Mouse (Mus musculus) hindbrain, postnatal 0 days (tissue): Measurements from ENCODE around the gene Fam189b. TPM values are rescaled to one million over a fixed set of nuclear protein-coding genes. Genes with fewer than 3 reads are reported as not detected.

Source experiments
- ATAC-seq: fragments of 200-750 bp; cut with Nextera tagmentation; 2 replicates; pipeline ENCODE4 v1.8.0; 2017; ENCODE audit warnings: mild to moderate bottlenecking, moderate TSS enrichment, moderate library complexity
- DNase-seq: peaks from one replicate; pipeline ENCODE4 v3.0.0-alpha.2; 2015; ENCODE audit warnings: low spot score
- H3K27ac ChIP-seq: fragments of 300-500 bp; sonication (generic); 2 replicates; pipeline ENCODE4 v1.5.1; 2014; ENCODE audit warnings: mild to moderate bottlenecking
- H3K27me3 ChIP-seq: fragments of 300-500 bp; sonication (generic); 2 replicates; pipeline ENCODE4 v1.6.1; 2014; ENCODE audit warnings: low read length, mixed read lengths; ENCODE audit not compliant: insufficient read depth
- H3K36me3 ChIP-seq: fragments of 300-500 bp; sonication (generic); 2 replicates; pipeline ENCODE4 v1.6.1; 2014; ENCODE audit warnings: low read length, mixed read lengths; ENCODE audit not compliant: insufficient read depth
- H3K4me1 ChIP-seq: fragments of 300-500 bp; sonication (generic); 2 replicates; pipeline ENCODE4 v1.6.1; 2014; ENCODE audit warnings: antibody characterized with exemption, low read length, mixed read lengths; ENCODE audit not compliant: insufficient read depth
- H3K4me2 ChIP-seq: fragments of 300-500 bp; sonication (generic); 2 replicates; pipeline ENCODE4 v1.6.1; 2014; ENCODE audit warnings: low read depth, mild to moderate bottlenecking, low read length, moderate library complexity, mixed read lengths
- H3K4me3 ChIP-seq: fragments of 300-500 bp; sonication (generic); 2 replicates; pipeline ENCODE4 v1.5.1; 2014; ENCODE audit warnings: low read length
- H3K9ac ChIP-seq: fragments of 300-500 bp; sonication (generic); replicated peaks from 2 replicates; pipeline ENCODE4 v1.6.1; 2014; ENCODE audit warnings: mild to moderate bottlenecking, low read length, moderate library complexity, mixed read lengths
- H3K9me3 ChIP-seq: fragments of 300-500 bp; sonication (generic); 2 replicates; pipeline ENCODE4 v1.6.1; 2016; ENCODE audit warnings: low read length, mixed read lengths
- CTCF ChIP-seq: IDR thresholded peaks from 2 replicates; pipeline ENCODE4 v1.5.1; 2016; ENCODE audit warnings: antibody characterized with exemption, control low read depth, low read depth
- WGBS: fragments of 180-500 bp; shearing (Covaris S2); extraction: QIAGEN DNeasy Blood & Tissue Kit; methylation state at CpG from one replicate; pipeline ENCODE4 v1.1.7; 2014; 5-methylcytosine and 5-hydroxymethylcytosine counted together
- polyA plus RNA-seq: library from polyadenylated mRNA; unstranded; fragments of >200 nt; fragmentation: Nextera tagmentation; extraction: Ambion mirVana; gene quantifications from 2 replicates; pipeline ENCODE4 v1.2.1, GENCODE M21; 2015
- total RNA-seq: library from RNA; depleted of rRNA; stranded (reverse); fragments of >200 nt; gene quantifications from 2 replicates; pipeline ENCODE4 v1.2.3, GENCODE M21; 2014

Gene Fam189b
- total and polyA plus RNA-seq, 2 experiments from 2014 or later = 15.2 to 29.2 TPM

DNA sequence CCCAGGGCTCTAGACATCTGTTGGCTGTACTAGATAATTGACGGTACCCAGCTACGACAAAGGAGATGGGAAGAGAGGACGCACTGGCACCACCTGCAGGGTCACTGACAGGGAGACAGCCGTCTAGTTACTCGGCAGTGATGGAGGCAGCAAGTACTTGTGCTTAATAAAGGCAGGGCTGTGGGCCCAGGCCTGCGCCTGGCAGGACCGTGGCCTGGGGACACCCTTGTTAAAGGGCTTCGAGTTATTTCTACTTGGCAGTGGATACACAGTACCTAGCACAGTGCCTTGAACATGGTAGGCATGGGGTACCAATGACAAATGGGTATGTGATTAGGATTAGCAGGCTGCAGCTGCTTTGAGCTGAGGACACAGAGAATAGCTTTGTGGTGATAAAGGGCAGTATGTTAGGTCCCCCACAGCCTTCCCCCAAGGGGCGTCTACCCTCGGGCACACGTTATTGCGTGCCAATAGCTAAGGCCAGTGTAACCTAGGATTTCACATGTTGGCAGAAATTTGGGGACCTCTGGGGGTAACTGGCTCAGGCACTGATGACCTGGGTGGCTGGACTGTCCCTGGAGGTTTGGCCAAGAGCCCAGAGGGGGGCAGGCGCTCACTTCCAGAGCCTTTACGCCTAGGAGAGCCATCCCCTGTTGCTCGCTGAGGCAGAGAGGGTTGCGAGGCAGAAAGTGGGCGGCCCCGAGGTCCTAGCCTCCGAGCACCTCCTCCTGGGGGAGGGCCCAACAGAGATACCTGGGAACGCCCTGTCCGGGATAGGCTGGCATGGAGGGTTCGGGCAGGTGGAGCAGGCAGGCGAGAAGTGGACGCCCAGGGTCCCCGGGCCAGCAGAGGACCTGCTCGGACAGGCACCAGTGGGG is 35.6 kb upstream of the Fam189b start:
- H3K9me3 ChIP-seq = no peaks in the 10 kb centered on the region
- H3K4me2 ChIP-seq = no peak overlapping the region
- H3K9ac ChIP-seq = no peak overlapping the region
- H3K4me3 ChIP-seq = no peak overlapping the region
- H3K27me3 ChIP-seq = no peaks in the 10 kb centered on the region
- H3K4me1 ChIP-seq = no peaks in the 10 kb centered on the region
- no peak for ATAC-seq
- H3K36me3 ChIP-seq = peaks cover 5% of the 10 kb centered on the region; the same call in 1 of the 2 replicates
- WGBS = 29% methylated on average over 26 of the region's 26 CpGs
- peak; percentile 29 for TF ChIP-seq CTCF
- no peak overlapping the region for H3K27ac ChIP-seq
- DNase-seq = no peak

DNA sequence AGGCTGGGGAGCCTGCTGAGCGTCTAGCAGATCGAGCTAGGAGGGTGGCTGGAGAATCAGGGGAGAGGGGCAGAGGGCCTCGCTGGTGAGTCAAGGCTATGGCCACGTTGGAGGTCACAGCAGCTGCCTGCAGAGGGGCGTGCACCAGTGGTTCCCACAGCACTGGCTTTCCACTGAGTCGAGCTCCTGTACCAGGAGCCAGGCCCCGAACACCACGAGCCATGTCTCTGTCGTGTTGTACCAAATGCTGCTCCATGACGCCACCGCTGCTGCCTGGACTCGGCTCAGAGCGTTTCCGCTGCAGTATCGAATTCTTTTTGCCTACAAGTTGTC is 35.0 kb upstream of the Fam189b start:
- no peak overlapping the region for H3K4me3 ChIP-seq
- no peak for TF ChIP-seq CTCF
- peaks cover 5% of the 10 kb centered on the region; the same call in 1 of the 2 replicates for H3K36me3 ChIP-seq
- no peak overlapping the region for H3K4me2 ChIP-seq
- 23% methylated on average over 15 of the region's 15 CpGs for WGBS
- H3K9ac ChIP-seq = no peak overlapping the region
- no peaks in the 10 kb centered on the region for H3K27me3 ChIP-seq
- H3K4me1 ChIP-seq = no peaks in the 10 kb centered on the region
- DNase-seq (no peak), ATAC-seq (no peak)
- no peak overlapping the region for H3K27ac ChIP-seq
- no peaks in the 10 kb centered on the region for H3K9me3 ChIP-seq

DNA sequence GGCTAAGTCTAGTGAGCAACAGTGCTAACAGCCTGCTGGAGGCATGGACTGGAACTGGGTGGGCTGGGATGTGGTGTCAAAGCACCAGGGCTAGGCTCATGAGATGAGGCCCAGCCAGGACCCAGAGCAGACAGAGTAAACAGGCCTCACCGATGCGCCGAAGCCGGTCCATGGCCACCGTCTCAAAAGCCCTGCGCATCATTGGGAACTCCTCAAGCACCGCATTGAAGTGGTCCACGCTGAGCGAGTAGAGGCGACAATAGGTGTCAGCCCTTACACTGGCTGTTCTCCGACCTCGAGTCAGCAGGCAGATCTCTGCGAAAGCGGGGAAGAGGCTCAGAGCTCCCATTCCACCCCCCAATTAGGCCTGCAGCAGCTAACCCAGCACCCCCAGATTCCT is 34.4 kb upstream of the Fam189b start:
- DNase-seq (no peak), ATAC-seq (no peak)
- Histone ChIP-seq H3K4me1 (no peaks in the 10 kb centered on the region), H3K4me3 (no peak overlapping the region), H3K27me3 (no peaks in the 10 kb centered on the region), H3K9ac (no peak overlapping the region), H3K9me3 (no peaks in the 10 kb centered on the region), H3K27ac (no peak overlapping the region), H3K36me3 (peaks cover 5% of the 10 kb centered on the region; the same call in 1 of the 2 replicates), H3K4me2 (no peak overlapping the region)
- no peak for TF ChIP-seq CTCF
- 75% methylated on average over 14 of the region's 14 CpGs for WGBS

DNA sequence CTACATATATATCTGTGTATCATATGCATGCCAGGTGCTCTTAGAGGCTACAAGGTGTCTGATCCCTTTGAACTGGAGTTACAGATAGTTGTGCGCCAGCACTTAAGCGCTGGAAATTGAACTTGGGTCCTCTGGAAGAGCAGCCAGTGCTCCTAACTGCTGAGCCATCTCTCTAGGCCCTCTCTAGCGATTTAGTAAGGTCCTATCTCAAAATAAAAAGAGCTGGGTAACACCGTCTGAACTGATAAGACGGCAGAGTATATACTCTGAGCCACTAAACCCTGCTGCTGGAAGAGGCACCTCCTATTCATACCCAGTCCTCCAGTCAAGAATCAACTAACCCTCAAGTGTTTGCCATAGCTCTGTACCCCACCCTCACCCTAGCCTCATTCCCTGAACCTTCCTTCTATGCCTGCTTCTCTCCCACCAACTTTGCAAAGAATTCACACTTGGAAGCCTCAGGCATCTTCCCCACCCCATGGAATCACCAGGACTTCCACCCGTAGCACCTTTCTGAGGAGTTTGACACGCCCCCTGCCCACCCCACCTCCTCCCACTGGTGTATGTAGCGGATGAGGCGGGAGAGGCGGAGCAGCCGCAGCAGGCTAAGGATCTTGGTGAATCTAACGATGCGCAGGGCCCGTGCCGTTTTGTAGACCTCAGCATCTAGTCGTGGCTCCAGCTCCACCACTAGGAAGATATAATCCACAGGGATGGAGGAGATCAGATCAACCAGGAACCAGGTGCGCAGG is 30.7 kb upstream of the Fam189b start:
- Histone ChIP-seq H3K36me3 (peaks cover 5% of the 10 kb centered on the region; the same call in 1 of the 2 replicates), H3K4me1 (no peaks in the 10 kb centered on the region), H3K27me3 (no peaks in the 10 kb centered on the region), H3K9me3 (no peaks in the 10 kb centered on the region), H3K4me3 (no peak overlapping the region), H3K4me2 (no peak overlapping the region), H3K27ac (no peak overlapping the region), H3K9ac (no peak overlapping the region)
- DNase-seq (no peak), ATAC-seq (no peak)
- WGBS = 61% methylated on average over 17 of the region's 17 CpGs
- TF ChIP-seq CTCF = no peak

DNA sequence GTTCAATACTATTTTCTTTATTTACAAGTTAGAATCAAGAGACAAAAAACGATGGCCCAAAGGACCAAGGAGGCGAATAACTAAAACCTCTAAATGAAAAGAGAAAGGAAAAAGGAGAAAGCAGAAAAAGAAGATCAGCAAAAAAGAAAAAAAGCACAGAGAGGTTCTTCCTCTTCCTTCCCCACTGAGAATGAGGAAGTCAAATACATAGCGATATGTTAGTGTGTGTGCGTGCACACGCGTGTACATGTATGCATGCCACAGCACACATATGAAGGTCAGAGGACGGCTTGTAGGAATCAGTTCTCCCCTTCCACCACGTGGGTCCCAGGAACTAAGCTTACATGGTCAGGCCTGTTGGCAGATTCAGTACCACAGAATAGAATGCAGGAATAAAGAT is 26.0 kb upstream of the Fam189b start:
- no peak overlapping the region for H3K4me3 ChIP-seq
- H3K36me3 ChIP-seq = no peaks in the 10 kb centered on the region
- H3K27ac ChIP-seq = no peak overlapping the region
- no peaks in the 10 kb centered on the region for H3K9me3 ChIP-seq
- H3K9ac ChIP-seq = no peak overlapping the region
- ATAC-seq (no peak), DNase-seq (no peak)
- WGBS = 92% methylated on average over 8 of the region's 8 CpGs
- H3K27me3 ChIP-seq = no peaks in the 10 kb centered on the region
- no peak for TF ChIP-seq CTCF
- H3K4me1 ChIP-seq = peaks cover 9% of the 10 kb centered on the region
- no peak overlapping the region for H3K4me2 ChIP-seq

DNA sequence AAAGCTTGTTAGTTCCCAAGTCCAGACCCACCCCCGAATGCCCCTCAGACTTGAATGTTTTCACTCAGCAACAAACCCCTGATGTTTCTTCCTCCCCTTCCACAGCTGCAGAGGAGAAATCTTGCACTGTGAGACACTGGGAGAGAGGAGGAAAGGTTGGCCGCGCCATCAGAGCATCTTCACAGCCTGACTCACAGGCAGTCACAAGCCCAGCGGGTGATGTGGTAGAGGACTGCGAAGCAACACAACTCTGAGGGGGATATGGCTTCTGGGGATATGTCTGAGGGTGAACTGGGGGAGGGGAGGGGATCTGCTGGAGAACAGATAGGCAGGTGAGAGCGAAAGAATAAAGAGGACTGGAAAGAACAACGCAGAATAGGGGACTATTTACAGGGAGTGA is 24.3 kb upstream of the Fam189b start:
- no peak for TF ChIP-seq CTCF
- 20% methylated on average over 7 of the region's 7 CpGs for WGBS
- Histone ChIP-seq H3K36me3 (no peaks in the 10 kb centered on the region), H3K27ac (peak overlapping the region; percentile 66; the same call in 1 of the 2 replicates), H3K27me3 (no peaks in the 10 kb centered on the region), H3K9ac (peak overlapping the region; percentile 68), H3K4me2 (peak overlapping the region; percentile 79), H3K9me3 (no peaks in the 10 kb centered on the region), H3K4me1 (peaks cover 9% of the 10 kb centered on the region), H3K4me3 (peak overlapping the region; percentile 78)
- no peak for DNase-seq
- no peak for ATAC-seq
